Mouse (Mus musculus) MEL (cell line): ENCODE results near the gene Fer1l4. TPM values are rescaled to one million over a fixed set of nuclear protein-coding genes. Genes with fewer than 3 reads are reported as not detected.
A peak's percentile ranks its signal among the peaks of the same experiment; 100 is the strongest.

Source experiments
- DNase-seq: peaks from one replicate; pipeline ENCODE4 v3.0.0; 2011; ENCODE audit warnings: low read depth, low spot score
- H3K27ac ChIP-seq: 2 replicates; pipeline ENCODE4 v1.5.1; 2012; ENCODE audit warnings: low read depth, mild to moderate bottlenecking, control low read depth, low read length, moderate library complexity; ENCODE audit not compliant: control insufficient read depth
- H3K27me3 ChIP-seq, 2 experiments: fragments of 150-350 bp in 1 of 2; sonication (generic) in 1 of 2; 2 replicates each; pipeline ENCODE4 v1.6.1; 2012; ENCODE audit warnings: low read length in 2 of 2, mild to moderate bottlenecking in 2 of 2, improper control_type of control experiment in 1 of 2, moderate library complexity in 1 of 2; ENCODE audit not compliant: insufficient read depth in 2 of 2, control insufficient read depth in 1 of 2
- H3K36me3 ChIP-seq, 2 experiments: 2 replicates each; pipeline ENCODE4 v1.6.1; 2012 to 2014; ENCODE audit warnings: low read length in 2 of 2, improper control_type of control experiment in 1 of 2, inconsistent platforms in 1 of 2, mild to moderate bottlenecking in 1 of 2; ENCODE audit not compliant: insufficient read depth in 2 of 2, control insufficient read depth in 1 of 2
- H3K4me1 ChIP-seq, 2 experiments: fragments of 150-350 bp in 1 of 2; sonication (generic) in 1 of 2; 2 replicates each; pipeline ENCODE4 v1.6.1; 2012; ENCODE audit warnings: low read length in 2 of 2, improper control_type of control experiment in 1 of 2, mild to moderate bottlenecking in 1 of 2; ENCODE audit not compliant: insufficient read depth in 2 of 2, control insufficient read depth in 1 of 2
- H3K4me3 ChIP-seq, 2 experiments: fragments of 150-350 bp in 1 of 2; sonication (generic) in 1 of 2; 2 replicates each; pipeline ENCODE4 v1.5.1; 2012; ENCODE audit warnings: low read depth in 2 of 2, low read length in 2 of 2, mild to moderate bottlenecking in 2 of 2, moderate library complexity in 2 of 2, control low read depth in 1 of 2, improper control_type of control experiment in 1 of 2; ENCODE audit not compliant: control insufficient read depth in 1 of 2, insufficient read depth in 1 of 2
- H3K79me2 ChIP-seq: 2 replicates; pipeline ENCODE4 v1.6.1; 2012; ENCODE audit warnings: mild to moderate bottlenecking, low read length, moderate library complexity; ENCODE audit not compliant: control insufficient read depth, poor library complexity, insufficient read depth
- H3K9ac ChIP-seq: 2 replicates; pipeline ENCODE4 v1.6.1; 2012; ENCODE audit warnings: low read depth, mild to moderate bottlenecking, control low read depth, low read length, moderate library complexity; ENCODE audit not compliant: control insufficient read depth, poor library complexity, severe bottlenecking
- H3K9me3 ChIP-seq: fragments of 150-350 bp; sonication (generic); replicated peaks from 2 replicates; pipeline ENCODE4 v1.6.1; 2012; ENCODE audit warnings: mild to moderate bottlenecking, low read length, improper control_type of control experiment, moderate library complexity; ENCODE audit not compliant: insufficient read depth
- CHD1 ChIP-seq: IDR thresholded peaks from 2 replicates; pipeline ENCODE4 v1.6.1; 2012; ENCODE audit warnings: low read depth, mild to moderate bottlenecking, inconsistent platforms, low read length, improper control_type of control experiment
- ELF1 ChIP-seq: IDR thresholded peaks from 2 replicates; pipeline ENCODE4 v1.6.1; 2014; ENCODE audit warnings: low read depth, mild to moderate bottlenecking, inconsistent platforms, low read length, improper control_type of control experiment, moderate library complexity
- EP300 ChIP-seq, 2 experiments: IDR thresholded peaks; 2 replicates each; pipeline ENCODE4 v1.6.1; 2011; ENCODE audit warnings: improper control_type of control experiment in 2 of 2, low read length in 2 of 2, low read depth in 1 of 2, mild to moderate bottlenecking in 1 of 2
- ETS1 ChIP-seq: IDR thresholded peaks from 2 replicates; pipeline ENCODE4 v1.6.1; 2012; ENCODE audit warnings: low read depth, mild to moderate bottlenecking, inconsistent platforms, low read length, improper control_type of control experiment, moderate library complexity
- GATA1 ChIP-seq: IDR thresholded peaks from 2 replicates; pipeline ENCODE4 v1.6.1; 2011; ENCODE audit warnings: low read depth, low read length, improper control_type of control experiment
- HCFC1 ChIP-seq: IDR thresholded peaks from 2 replicates; pipeline ENCODE4 v1.6.1; 2012; ENCODE audit warnings: low read depth, mild to moderate bottlenecking, inconsistent platforms, low read length, improper control_type of control experiment, moderate library complexity
- KAT2A ChIP-seq: conservative IDR thresholded peaks from 2 replicates; pipeline ENCODE4 v1.6.1; 2012; ENCODE audit warnings: low read depth, low read length, improper control_type of control experiment, inconsistent platforms
- MAX ChIP-seq: IDR thresholded peaks from 2 replicates; pipeline ENCODE4 v1.6.1; 2011; ENCODE audit warnings: low read length, improper control_type of control experiment
- MXI1 ChIP-seq: IDR thresholded peaks from 2 replicates; pipeline ENCODE4 v1.6.1; 2011; ENCODE audit warnings: mild to moderate bottlenecking, low read depth, low read length, improper control_type of control experiment
- MYC ChIP-seq: IDR thresholded peaks from 2 replicates; pipeline ENCODE4 v1.6.1; 2011; ENCODE audit warnings: low read depth, mild to moderate bottlenecking, low read length, improper control_type of control experiment, moderate library complexity
- NELFE ChIP-seq: IDR thresholded peaks from 2 replicates; pipeline ENCODE4 v1.6.1; 2011; ENCODE audit warnings: low read depth, low read length, improper control_type of control experiment
- RCOR1 ChIP-seq: IDR thresholded peaks from 2 replicates; pipeline ENCODE4 v1.6.1; 2012; ENCODE audit warnings: low read depth, mild to moderate bottlenecking, inconsistent platforms, low read length, improper control_type of control experiment
- TAL1 ChIP-seq: IDR thresholded peaks from 2 replicates; pipeline ENCODE4 v1.6.1; 2012; ENCODE audit warnings: mild to moderate bottlenecking, inconsistent platforms, low read length, moderate library complexity, mixed read lengths
- TBP ChIP-seq: IDR thresholded peaks from 2 replicates; pipeline ENCODE4 v1.8.0; 2011; ENCODE audit warnings: low read depth, low read length, improper control_type of control experiment
- TCF12 ChIP-seq: IDR thresholded peaks from 2 replicates; pipeline ENCODE4 v1.6.1; 2014; ENCODE audit warnings: low read depth, mild to moderate bottlenecking, inconsistent platforms, low read length, improper control_type of control experiment, moderate library complexity
- UBTF ChIP-seq: IDR thresholded peaks from 2 replicates; pipeline ENCODE4 v1.6.1; 2012; ENCODE audit warnings: low read depth, mild to moderate bottlenecking, inconsistent platforms, low read length, improper control_type of control experiment, moderate library complexity, borderline replicate concordance; ENCODE audit not compliant: insufficient read depth
- polyA plus RNA-seq, 2 experiments: library from polyadenylated mRNA; stranded (reverse) in 1 of 2; unstranded in 1 of 2; fragments of >175 nt in 1 of 2; fragments of >200 nt in 1 of 2; gene quantifications; 2 replicates each; pipeline versions ENCODE4 v1.2.1 to v1.2.4; 2012; ENCODE audit warnings: low replicate concordance in 2 of 2, low read depth in 1 of 2; ENCODE audit not compliant: insufficient read length in 2 of 2, insufficient read depth in 1 of 2, missing spikeins in 1 of 2
- total RNA-seq: library from RNA; depleted of rRNA; stranded (reverse); fragments of 300-350 nt; gene quantifications from 2 replicates; pipeline ENCODE4 v1.2.3, GENCODE M21; 2012

The Fer1l4 gene
- total and polyA plus RNA-seq, 3 experiments = 0.04 to 0.07 TPM; not detected in 1

- no peaks in the 10 kb centered on the region for H3K9me3 ChIP-seq
- no peak overlapping the region for H3K9ac ChIP-seq
- peak; percentile 31 for DNase-seq
- peaks cover 2 to 4% of the 10 kb centered on the region in 2 experiments; a peak in 3 of 4 replicates for H3K27me3 ChIP-seq
- H3K79me2 ChIP-seq = no peaks in the 10 kb centered on the region
- no peak overlapping the region for H3K4me3 ChIP-seq
- H3K36me3 ChIP-seq = peaks cover 0 to 18% of the 10 kb centered on the region in 2 experiments; a peak in 2 of 4 replicates
- H3K27ac ChIP-seq = no peak overlapping the region
- no peak for TF ChIP-seq CHD1
- peak; percentile 90 for TF ChIP-seq HCFC1
- TF ChIP-seq KAT2A = peak; percentile 51
- H3K4me1 ChIP-seq = peaks cover 5 to 22% of the 10 kb centered on the region in 2 experiments
Observed at GRCm38 (mm10) chr2:156025482-156025881, 27.3 kb downstream of the Fer1l4 start.

GRCm38 (mm10) chr2:156021765-156022164 is 31.0 kb downstream of the Fer1l4 start:
- Histone ChIP-seq H3K36me3 (peaks cover 0 to 20% of the 10 kb centered on the region in 2 experiments; a peak in 2 of 4 replicates), H3K9ac (peak overlapping the region; percentile 47)
- no peak for TF ChIP-seq ELF1
- TF ChIP-seq MXI1 = no peak; the same call in 1 of the 2 replicates
- 0 out of 2 replicates have a peak, but pooled peaks have one; percentile 35 for TF ChIP-seq RCOR1
- TF ChIP-seq TCF12 = peak; percentile 65; the same call in 1 of the 2 replicates
- TF ChIP-seq UBTF = no peak
- peak; percentile 42 for TF ChIP-seq NELFE
- peak; percentile 42 for TF ChIP-seq TBP
- peak; percentile 82 for TF ChIP-seq GATA1
- peak; percentile 63 for TF ChIP-seq ETS1
- peak; percentile 81 for TF ChIP-seq TAL1
- peak; percentile 10; the same call in 1 of the 2 replicates for TF ChIP-seq MAX
- TF ChIP-seq MYC = peak; percentile 66
- TF ChIP-seq EP300 (IDR thresholded peaks at IDR 0.05; ENCODE audit: low read depth in 1 of 2, low read length in 2 of 2) = peak; percentile 67 to 74
- TF ChIP-seq, all 39 proteins: peak for 10
- H3K79me2 ChIP-seq = no peaks in the 10 kb centered on the region
- H3K4me3 ChIP-seq = peak overlapping the region in 1 of 2 experiments; percentile 2; a peak in 2 of 4 replicates
- DNase-seq = peak; percentile 90
- no peaks in the 10 kb centered on the region for H3K9me3 ChIP-seq
- H3K4me1 ChIP-seq = peaks cover 5 to 26% of the 10 kb centered on the region in 2 experiments
- no peaks in the 10 kb centered on the region for H3K27me3 ChIP-seq
- peak overlapping the region; percentile 78 for H3K27ac ChIP-seq
